Mouse (Mus musculus) bone marrow macrophage, adult 2 months (primary cell): ENCODE measurements around the gene Sfi1.
"Not testable (repeated sequence)": the region's sequence is repeated elsewhere in the genome, so short reads cannot be mapped to it uniquely, and the experiment has no call there.

Experiments used
- CTCF ChIP-seq: IDR thresholded peaks from 2 replicates; pipeline ENCODE4 v1.5.1; 2012; ENCODE audit warnings: low read depth, mild to moderate bottlenecking, low read length, moderate library complexity
- POLR2A ChIP-seq: IDR thresholded peaks from 2 replicates; pipeline ENCODE4 v1.6.1; 2012; ENCODE audit warnings: mild to moderate bottlenecking, low read depth, low read length, borderline replicate concordance

- TF ChIP-seq CTCF, POLR2A: not testable (repeated sequence)
Measured at GRCm38 (mm10) chr11:3200636-3201035, 7.4 kb upstream of the Sfi1 start.
